Mouse (Mus musculus): Measurements from ENCODE around the gene Pex14.

The Pex14 gene

DNA sequence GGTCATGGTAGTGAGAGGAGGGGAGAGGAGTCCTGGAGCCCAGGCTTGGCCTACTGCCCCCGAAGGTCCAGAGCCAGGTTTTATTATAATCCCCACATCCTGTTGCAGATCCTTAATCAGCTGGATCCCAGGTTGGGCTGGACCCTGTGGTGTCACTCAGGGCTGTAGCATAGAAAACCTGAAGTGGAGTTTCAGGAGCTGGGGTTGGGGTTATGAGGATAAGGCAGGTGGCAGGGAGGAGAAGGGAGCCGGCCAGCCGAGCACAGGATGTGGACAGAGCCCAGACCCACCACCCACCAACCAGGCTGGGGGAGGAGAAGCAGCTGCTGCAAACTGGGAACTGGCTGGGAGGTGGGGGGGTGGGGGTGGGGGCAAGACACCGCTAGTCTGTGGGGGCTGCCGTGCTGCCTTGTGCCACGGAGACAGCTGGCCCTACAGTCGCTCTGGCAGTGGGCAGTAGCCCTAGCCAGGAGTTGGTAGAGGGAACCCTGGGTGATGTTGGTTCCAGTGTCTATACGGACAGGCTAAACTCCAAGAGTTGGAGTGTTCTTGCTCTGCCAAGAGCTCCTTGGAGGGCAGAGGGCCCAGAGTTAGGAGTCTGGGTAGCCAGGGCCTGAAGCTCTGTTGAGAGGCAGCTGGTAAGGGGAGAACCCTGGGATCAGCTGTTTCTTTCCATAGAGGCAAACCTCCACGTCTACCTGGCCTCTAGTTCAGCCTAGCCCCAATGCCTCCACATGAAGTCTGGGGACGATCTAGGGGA, 184.6 kb downstream of the Pex14 start:
- in situ Hi-C loops (cut with MboI; ENCODE audit: low pct_unique_long_range_greater_than_20kb in 1 of 2, low sequenced_read_pairs in 2 of 2, unreplicated experiment in 1 of 2) = loop anchor here (5.0 kb wide), 1 partner anchor 113 kb away; the partner anchor contains the start of gene Casz1 (in 2 of the 2)

DNA sequence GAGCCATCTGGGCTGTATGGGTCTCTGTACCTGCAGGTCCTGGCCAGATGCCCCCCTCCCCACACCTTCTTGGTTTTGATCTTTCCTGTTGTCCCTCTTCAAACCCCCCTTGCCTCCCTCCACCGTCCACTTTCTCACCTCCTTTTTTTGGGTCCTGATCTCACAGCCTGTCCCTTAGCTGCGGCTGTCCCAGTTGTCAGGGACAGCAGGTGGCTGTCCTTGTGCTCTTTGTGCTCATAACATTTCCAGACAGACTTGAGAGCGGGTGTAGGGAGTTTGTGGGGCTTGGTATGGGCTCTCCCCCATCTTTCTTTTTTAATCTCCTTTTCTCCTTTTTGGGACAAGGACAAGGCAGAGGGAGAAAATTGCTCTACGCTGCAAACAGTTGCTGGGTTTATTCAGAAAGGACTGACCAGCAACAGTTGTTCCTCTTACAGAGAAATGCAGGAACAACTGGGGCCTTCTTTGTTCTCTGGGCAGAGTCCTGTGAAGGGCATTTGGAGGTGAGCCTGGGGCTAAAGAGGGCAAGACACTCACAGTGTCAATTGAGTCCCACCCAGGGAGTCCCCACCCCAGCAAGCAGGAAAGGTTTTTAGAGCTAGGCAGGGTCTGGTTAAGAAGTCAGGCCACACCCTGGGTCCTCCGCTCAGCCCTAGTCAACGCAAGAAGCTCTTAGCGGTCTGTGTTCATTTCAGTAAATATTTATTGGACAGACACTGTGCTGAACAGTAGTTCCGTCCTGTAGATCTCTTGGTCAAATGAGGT, 186.7 kb downstream of the Pex14 start:
- in situ Hi-C loops (cut with MboI; ENCODE audit: low pct_unique_long_range_greater_than_20kb in 1 of 2, low sequenced_read_pairs in 2 of 2, unreplicated experiment in 1 of 2) = loop anchor here (5.0 kb wide), 1 partner anchor 111 kb away; the partner anchor contains the start of gene Casz1 (in 2 of the 2)

- in situ Hi-C loops (cut with MboI; ENCODE audit: low pct_unique_long_range_greater_than_20kb in 1 of 2, low sequenced_read_pairs in 2 of 2, unreplicated experiment in 1 of 2) = loop anchor here (5.0 kb wide), 1 partner anchor 110 kb away; the partner anchor contains the start of gene Casz1 (in 2 of the 2)
Measured at GRCm38 (mm10) chr4:148912134-148912533, 187.5 kb downstream of the Pex14 start.
